Mouse (Mus musculus) ES-Bruce4 (cell line): Measurements from ENCODE around the gene Lsmem1. TPM values are rescaled to one million over a fixed set of nuclear protein-coding genes. Genes with fewer than 3 reads are reported as not detected.

ENCODE experiments used
- H3K27ac ChIP-seq: 2 replicates; pipeline ENCODE4 v1.5.1; 2012; ENCODE audit warnings: low read length, inconsistent platforms; ENCODE audit not compliant: insufficient read depth
- H3K27me3 ChIP-seq: 2 replicates; pipeline ENCODE4 v1.6.1; 2012; ENCODE audit warnings: mild to moderate bottlenecking, low read length, inconsistent platforms; ENCODE audit not compliant: control insufficient read depth, poor library complexity, insufficient read depth, severe bottlenecking
- H3K36me3 ChIP-seq: 2 replicates; pipeline ENCODE4 v1.6.1; 2012; ENCODE audit warnings: inconsistent platforms, mild to moderate bottlenecking, low read length, moderate library complexity; ENCODE audit not compliant: control insufficient read depth, poor library complexity, insufficient read depth, severe bottlenecking
- H3K4me1 ChIP-seq: one replicate; pipeline ENCODE4 v1.8.1; 2011; ENCODE audit warnings: low read length; ENCODE audit not compliant: control insufficient read depth, insufficient read depth
- H3K4me3 ChIP-seq: 2 replicates; pipeline ENCODE4 v1.5.1; 2011; ENCODE audit warnings: low read depth, mild to moderate bottlenecking, low read length
- H3K9ac ChIP-seq: 2 replicates; pipeline ENCODE4 v1.6.1; 2012; ENCODE audit warnings: low read depth, mild to moderate bottlenecking, inconsistent platforms; ENCODE audit not compliant: poor library complexity, severe bottlenecking
- H3K9me3 ChIP-seq: replicated peaks from 2 replicates; pipeline ENCODE4 v1.6.1; 2012; ENCODE audit warnings: mild to moderate bottlenecking, low read length, inconsistent platforms; ENCODE audit not compliant: control insufficient read depth, poor library complexity, insufficient read depth, severe bottlenecking
- CTCF ChIP-seq: IDR thresholded peaks from one replicate; pipeline ENCODE4 v1.8.1; 2011; ENCODE audit warnings: low read depth, low read length
- EP300 ChIP-seq: IDR thresholded peaks from 2 replicates; pipeline ENCODE4 v1.6.1; 2011; ENCODE audit warnings: low read depth, low read length; ENCODE audit not compliant: insufficient read depth
- POLR2A ChIP-seq: IDR thresholded peaks from one replicate; pipeline ENCODE4 v1.8.1; 2011; ENCODE audit warnings: low read length; ENCODE audit not compliant: insufficient read depth
- polyA plus RNA-seq: library from polyadenylated mRNA; stranded (reverse); fragments of >200 nt; gene quantifications from 2 replicates; pipeline ENCODE4 v1.2.4, GENCODE M21; 2011; ENCODE audit warnings: low read depth; ENCODE audit not compliant: missing spikeins, insufficient read depth, insufficient read length

The Lsmem1 gene
- polyA plus RNA-seq, 1 experiment, result 1.0 TPM

GRCm38 (mm10) chr12:40160777-40161176 is 38.5 kb downstream of the Lsmem1 start:
- H3K27ac ChIP-seq, result no peak overlapping the region
- no peaks in the 10 kb centered on the region for H3K27me3 ChIP-seq
- TF ChIP-seq EP300, result no peak
- TF ChIP-seq CTCF, result no peak
- TF ChIP-seq POLR2A, result no peak
- no peaks in the 10 kb centered on the region for H3K4me1 ChIP-seq
- no peaks in the 10 kb centered on the region for H3K9me3 ChIP-seq
- no peak overlapping the region for H3K9ac ChIP-seq
- no peak overlapping the region for H3K4me3 ChIP-seq
- H3K36me3 ChIP-seq, result no peaks in the 10 kb centered on the region

- H3K27ac ChIP-seq, result no peak overlapping the region
- no peak overlapping the region for H3K9ac ChIP-seq
- H3K36me3 ChIP-seq, result no peaks in the 10 kb centered on the region
- TF ChIP-seq CTCF (no peak), POLR2A (no peak), EP300 (no peak)
- H3K4me3 ChIP-seq, result no peak overlapping the region
- no peaks in the 10 kb centered on the region for H3K9me3 ChIP-seq
- no peaks in the 10 kb centered on the region for H3K27me3 ChIP-seq
- no peaks in the 10 kb centered on the region for H3K4me1 ChIP-seq
Measured at GRCm38 (mm10) chr12:40154188-40154587, 45.1 kb downstream of the Lsmem1 start.

- Histone ChIP-seq H3K27me3 (no peaks in the 10 kb centered on the region), H3K27ac (no peak overlapping the region), H3K4me1 (no peaks in the 10 kb centered on the region), H3K4me3 (no peak overlapping the region), H3K36me3 (no peaks in the 10 kb centered on the region), H3K9me3 (no peaks in the 10 kb centered on the region), H3K9ac (no peak overlapping the region)
- no peak for TF ChIP-seq POLR2A
- TF ChIP-seq CTCF, result no peak
- TF ChIP-seq EP300, result no peak
Measured at GRCm38 (mm10) chr12:40152353-40153069, 46.8 kb downstream of the Lsmem1 start.

GRCm38 (mm10) chr12:40147319-40147718 is 52.0 kb downstream of the Lsmem1 start:
- Histone ChIP-seq H3K9me3 (no peaks in the 10 kb centered on the region), H3K4me1 (no peaks in the 10 kb centered on the region), H3K4me3 (no peak overlapping the region), H3K9ac (no peak overlapping the region), H3K27me3 (no peaks in the 10 kb centered on the region), H3K27ac (no peak overlapping the region), H3K36me3 (no peaks in the 10 kb centered on the region)
- TF ChIP-seq CTCF, result no peak

GRCm38 (mm10) chr12:40146510-40146909 is 52.8 kb downstream of the Lsmem1 start:
- Histone ChIP-seq H3K9me3 (no peaks in the 10 kb centered on the region), H3K9ac (no peak overlapping the region), H3K27me3 (no peaks in the 10 kb centered on the region), H3K4me3 (no peak overlapping the region), H3K27ac (no peak overlapping the region), H3K36me3 (no peaks in the 10 kb centered on the region), H3K4me1 (no peaks in the 10 kb centered on the region)
- no peak for TF ChIP-seq POLR2A
- no peak for TF ChIP-seq EP300
- no peak for TF ChIP-seq CTCF

- Histone ChIP-seq H3K9me3 (no peaks in the 10 kb centered on the region), H3K27ac (no peak overlapping the region), H3K9ac (no peak overlapping the region), H3K4me1 (no peaks in the 10 kb centered on the region), H3K4me3 (no peak overlapping the region), H3K27me3 (no peaks in the 10 kb centered on the region), H3K36me3 (no peaks in the 10 kb centered on the region)
- TF ChIP-seq POLR2A, result no peak
- TF ChIP-seq EP300, result no peak
- TF ChIP-seq CTCF, result no peak
Measured at GRCm38 (mm10) chr12:40140706-40141105, 58.6 kb downstream of the Lsmem1 start.
